Mouse (Mus musculus) brain, embryonic 14.5 days (tissue): Measurements from ENCODE around the gene Krt90. TPM values are rescaled to one million over a fixed set of nuclear protein-coding genes. Genes with fewer than 3 reads are reported as not detected.

ENCODE experiments used
- DNase-seq: peaks from one replicate; pipeline ENCODE4 v3.0.0-alpha.2; 2011; ENCODE audit warnings: low read depth
- CTCF ChIP-seq: fragments of 200-500 bp; IDR thresholded peaks from 2 replicates; pipeline ENCODE4 v1.5.1; 2012; ENCODE audit warnings: inconsistent platforms, mild to moderate bottlenecking, moderate library complexity, borderline replicate concordance; ENCODE audit not compliant: insufficient read depth, insufficient read length; ENCODE audit errors: extremely low read depth
- POLR2A ChIP-seq: fragments of 200-500 bp; IDR thresholded peaks from 2 replicates; pipeline ENCODE4 v1.6.1; 2012; ENCODE audit warnings: mild to moderate bottlenecking, inconsistent platforms, borderline replicate concordance; ENCODE audit not compliant: poor library complexity, insufficient read depth, insufficient read length, severe bottlenecking; ENCODE audit errors: extremely low read depth
- polyA plus RNA-seq: library from polyadenylated mRNA; depleted of rRNA; stranded (reverse); fragments of >200 nt; gene quantifications from 2 replicates; pipeline ENCODE4 v1.2.3, GENCODE M21; 2012; rRNA removed

The Krt90 gene
- 0.10 and 0.11 TPM in 2 replicates for polyA plus RNA-seq

GRCm38 (mm10) chr15:101562850-101563249, at the start of gene Krt90:
Krt90 (minus strand) TSS chr15:101562950.
- no peak for DNase-seq
- TF ChIP-seq POLR2A: no peak
- no peak for TF ChIP-seq CTCF

GRCm38 (mm10) chr15:101599123-101599522, 36.4 kb upstream of the Krt90 start:
- no peak for DNase-seq
- no peak for TF ChIP-seq POLR2A
- no peak for TF ChIP-seq CTCF

GRCm38 (mm10) chr15:101588216-101588615, 25.5 kb upstream of the Krt90 start:
- no peak for DNase-seq
- TF ChIP-seq CTCF: peak; percentile 26; the same call in 1 of the 2 replicates
- no peak for TF ChIP-seq POLR2A

GRCm38 (mm10) chr15:101584456-101584855, 21.7 kb upstream of the Krt90 start:
- TF ChIP-seq CTCF (no peak), POLR2A (no peak)

GRCm38 (mm10) chr15:101583211-101583965, 20.6 kb upstream of the Krt90 start:
- TF ChIP-seq POLR2A (no peak), CTCF (no peak)
- DNase-seq: peak; percentile 2

More at GRCm38 (mm10) chr15:101584456-101584855, 21.7 kb upstream of the Krt90 start:
- DNase-seq: no peak

DNA sequence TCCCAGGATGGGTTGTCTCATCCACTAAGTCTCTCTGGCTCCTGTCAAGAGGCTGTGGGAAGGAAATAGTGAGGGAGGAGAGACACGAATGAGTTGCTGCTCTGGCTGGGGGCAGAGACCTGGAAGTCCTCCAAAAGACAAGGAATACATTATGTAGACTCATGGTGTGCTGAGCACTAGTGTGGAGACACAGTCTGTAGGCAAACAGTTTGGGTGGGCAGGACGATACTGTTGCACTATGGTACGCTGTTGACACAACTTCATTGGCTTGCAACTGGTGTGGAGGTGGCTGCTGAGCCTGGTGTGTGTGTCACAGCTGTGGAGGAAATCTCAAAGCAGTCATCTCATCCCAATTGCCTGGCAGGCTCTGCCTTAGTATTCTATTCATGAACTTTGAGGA, 19.0 kb upstream of the Krt90 start:
- no peak for TF ChIP-seq CTCF
- no peak for TF ChIP-seq POLR2A

GRCm38 (mm10) chr15:101575506-101575905, 12.8 kb upstream of the Krt90 start:
- no peak for DNase-seq
- TF ChIP-seq CTCF: no peak

More for the DNA sequence above, 19.0 kb upstream of the Krt90 start:
- DNase-seq: no peak

DNA sequence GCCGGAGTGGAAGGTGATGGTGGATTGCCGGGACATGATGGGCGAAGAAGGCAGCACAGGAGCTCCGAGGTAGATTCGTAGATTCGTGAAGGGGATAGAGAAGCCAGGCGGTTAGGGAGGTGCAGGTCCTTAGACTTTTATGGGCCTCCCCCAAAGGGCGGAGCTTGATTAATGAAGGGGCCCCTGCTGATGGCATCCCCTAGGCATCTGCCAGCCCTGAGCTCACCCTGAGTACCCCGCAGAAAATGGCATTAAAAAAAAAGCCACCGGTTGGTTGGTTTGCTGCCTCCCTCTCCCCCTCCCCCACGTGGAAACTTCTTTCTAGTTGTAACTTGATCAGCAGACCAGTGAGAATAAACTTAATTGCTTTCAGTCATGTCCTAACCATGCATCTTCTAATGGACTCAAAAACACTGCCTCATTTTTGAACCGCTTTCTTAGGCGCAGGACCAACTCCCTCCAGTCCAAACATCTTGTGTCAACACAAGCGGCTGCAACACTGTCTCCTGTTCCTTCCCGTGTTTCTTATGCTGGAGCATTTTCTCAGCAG, 11.1 kb upstream of the Krt90 start, which contains the start of gene Krt75:
Gene Krt75, minus strand, starts transcription at position 109 of the 550 bp plus-strand sequence.
- TF ChIP-seq CTCF (no peak), POLR2A (no peak)
- peak; percentile 8 for DNase-seq

DNA sequence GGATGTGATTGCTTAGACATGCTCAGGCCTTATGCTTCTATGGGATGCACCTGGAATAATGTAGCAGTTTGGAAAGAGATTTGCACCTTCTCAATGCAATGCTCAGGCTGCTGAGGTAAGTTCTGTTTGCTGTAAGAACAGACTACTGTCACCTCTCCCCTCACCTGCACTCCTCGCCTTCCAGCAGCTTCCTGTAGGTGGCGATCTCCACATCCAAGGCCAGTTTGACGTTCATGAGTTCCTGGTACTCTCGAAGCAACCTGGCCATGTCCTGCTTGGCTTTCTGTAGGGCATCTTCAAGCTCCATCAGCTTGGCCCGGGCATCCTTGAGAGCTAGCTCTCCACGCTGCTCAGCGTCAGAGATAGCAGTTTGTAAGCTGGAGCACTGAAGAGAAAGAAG, 5.0 kb upstream of the Krt90 start:
- no peak for TF ChIP-seq POLR2A
- TF ChIP-seq CTCF: peak; percentile 26; the same call in 1 of the 2 replicates
- no peak for DNase-seq

DNA sequence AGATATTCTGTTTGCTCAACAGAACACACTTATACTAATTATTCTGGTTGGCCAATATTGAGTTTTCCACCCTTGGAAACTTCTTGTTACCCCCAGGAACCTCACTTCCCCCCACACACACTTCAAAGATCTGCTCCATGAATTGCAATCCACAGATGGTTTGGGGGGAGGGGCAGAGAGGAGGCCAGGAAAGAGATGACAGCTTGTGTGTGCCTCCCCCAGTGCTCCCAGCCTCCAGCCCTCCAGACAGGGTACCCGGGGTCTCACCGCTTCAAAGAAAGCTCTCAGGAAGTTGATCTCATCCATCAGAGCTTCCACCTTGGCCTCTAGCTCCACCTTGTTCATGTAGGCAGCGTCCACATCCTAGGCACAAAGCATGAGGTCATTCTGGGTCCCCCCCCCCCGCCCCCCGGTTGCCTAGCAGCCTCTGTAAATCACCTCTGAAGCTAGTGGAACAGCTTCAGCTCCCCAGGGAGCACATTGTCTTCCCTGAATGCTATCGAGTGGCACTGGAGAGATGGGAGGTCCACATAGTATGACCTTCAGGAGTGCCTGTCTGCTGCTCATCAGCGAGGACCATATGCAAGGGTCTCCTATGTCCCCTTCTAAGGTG, 4.6 kb downstream of the Krt90 start:
- no peak for TF ChIP-seq CTCF
- TF ChIP-seq POLR2A: no peak
- no peak for DNase-seq

- peak; percentile 62 for DNase-seq
These were observed 9.6 kb downstream of the Krt90 start for GRCm38 (mm10) chr15:101553169-101553568.

More at GRCm38 (mm10) chr15:101553169-101553568, 9.6 kb downstream of the Krt90 start:
- TF ChIP-seq CTCF: no peak
- TF ChIP-seq POLR2A: no peak
